Mouse (Mus musculus): Measurements from ENCODE around the gene Ralgps1. TPM values are rescaled to one million over a fixed set of nuclear protein-coding genes. Genes with fewer than 3 reads are reported as not detected.

The Ralgps1 gene
- total RNA-seq (2021): 1 to 10 TPM; 4.1 to 5.8 TPM

DNA sequence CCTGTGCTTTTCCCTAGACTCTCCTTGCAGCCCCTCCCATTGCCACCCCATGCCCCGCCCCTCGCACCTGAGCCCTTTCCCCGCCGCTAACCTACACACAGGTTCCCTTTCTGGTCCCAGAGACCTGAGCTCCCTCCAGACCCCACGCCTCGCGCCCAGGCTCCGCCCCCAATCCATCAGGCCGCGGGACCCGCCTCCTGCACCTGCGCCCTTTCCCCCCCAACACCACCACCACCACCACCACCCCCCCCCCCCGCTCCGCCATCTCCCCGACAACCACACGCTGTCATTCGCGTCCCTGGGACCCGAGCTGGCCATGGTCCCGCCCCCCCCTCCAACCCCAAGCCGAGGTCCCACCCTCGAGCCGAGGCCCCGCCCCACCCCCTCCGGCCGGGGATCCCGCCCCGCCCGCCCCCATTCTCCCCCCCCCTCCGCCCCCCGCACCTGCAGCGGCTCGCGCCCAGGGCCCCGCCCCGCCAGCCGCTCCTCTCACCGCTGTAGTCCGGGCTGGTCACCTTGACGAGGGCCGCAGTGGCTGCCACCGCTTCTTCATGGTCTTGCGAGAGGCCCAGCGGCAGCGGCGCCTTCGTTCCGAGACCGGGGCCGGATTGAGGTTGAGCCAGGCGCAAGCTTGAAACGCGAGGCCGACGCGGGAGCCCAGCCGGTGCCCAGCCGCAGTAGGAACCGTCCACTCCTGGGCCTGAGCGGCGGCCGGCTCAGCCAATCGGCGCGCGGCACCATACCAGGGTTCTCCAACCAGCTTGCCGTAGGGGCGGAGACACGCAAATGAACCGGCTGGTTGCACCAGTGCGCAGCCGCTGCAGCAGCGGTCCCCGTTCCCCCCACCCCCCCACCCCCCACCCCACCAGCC lies at the start of gene Ralgps1:
Gene Ralgps1 (minus strand): TSS at position 710 of the 871 bp plus-strand sequence.
- peak; percentile 95 for DNase-seq (ENCODE audit: low spot score)
- intact Hi-C loops (cut with DNase I): no loop called here

- no peak for DNase-seq (ENCODE audit: low spot score)
- intact Hi-C loops (cut with DNase I): no loop called here
These were observed 46.2 kb upstream of the Ralgps1 start for GRCm38 (mm10) chr2:33417454-33417853.

- intact Hi-C loops (cut with DNase I): no loop called here
- no peak for DNase-seq (ENCODE audit: low spot score)
These were observed 42.7 kb upstream of the Ralgps1 start for GRCm38 (mm10) chr2:33414019-33414418.

GRCm38 (mm10) chr2:33412111-33412510 lies 40.8 kb upstream of the Ralgps1 start:
- intact Hi-C loops (cut with DNase I): no loop called here
- DNase-seq (ENCODE audit: low spot score): no peak

GRCm38 (mm10) chr2:33403511-33404003 lies 32.3 kb upstream of the Ralgps1 start:
- intact Hi-C loops (cut with DNase I): no loop called here
- no peak for DNase-seq (ENCODE audit: low spot score)

DNA sequence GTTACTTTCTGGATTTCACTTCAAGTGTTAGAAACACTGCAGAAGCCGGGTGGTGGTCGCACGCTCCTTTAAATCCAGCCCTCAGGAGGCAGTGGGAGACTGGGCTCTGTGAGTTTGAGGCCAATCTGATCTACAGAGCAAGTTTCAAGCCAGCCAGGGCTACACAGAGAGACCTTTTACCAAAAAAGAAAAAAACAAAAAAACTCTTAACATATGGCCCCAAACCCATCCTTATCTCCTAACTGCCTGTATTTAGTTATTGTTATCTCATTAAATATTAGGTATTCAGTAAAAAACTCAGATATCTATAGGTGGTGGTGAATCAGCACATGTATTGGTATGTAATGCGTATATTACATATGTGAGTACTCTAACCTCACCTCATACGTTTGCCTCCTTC lies 31.4 kb upstream of the Ralgps1 start:
- intact Hi-C loops (cut with DNase I): loop anchor here (1.0 kb wide), 1 partner anchor 248 kb away; no protein-coding TSS in a partner anchor
- DNase-seq (ENCODE audit: low spot score): no peak

DNA sequence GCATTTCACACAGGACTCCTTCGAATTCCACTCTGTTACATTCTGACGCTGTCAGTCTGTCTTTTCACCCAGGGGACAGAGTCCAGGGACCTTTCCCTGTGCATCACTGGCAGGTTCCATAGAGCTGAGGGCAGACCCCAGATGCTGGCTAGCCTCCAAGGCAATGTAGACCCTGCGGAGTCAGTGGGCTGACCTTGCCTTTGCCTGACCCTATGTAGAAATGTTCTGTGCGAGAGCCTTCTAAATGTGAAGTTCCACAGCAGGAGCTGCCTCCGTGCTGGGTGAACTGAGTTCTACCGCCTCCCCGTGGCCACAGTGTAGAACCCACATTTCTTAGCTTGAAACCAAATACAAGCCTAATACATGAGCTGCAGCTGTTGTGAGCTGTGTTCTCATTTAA lies 30.9 kb upstream of the Ralgps1 start:
- intact Hi-C loops (cut with DNase I): loop anchor here (1.0 kb wide), 1 partner anchor 248 kb away; no protein-coding TSS in a partner anchor
- peak; percentile 15 for DNase-seq (ENCODE audit: low spot score)

DNA sequence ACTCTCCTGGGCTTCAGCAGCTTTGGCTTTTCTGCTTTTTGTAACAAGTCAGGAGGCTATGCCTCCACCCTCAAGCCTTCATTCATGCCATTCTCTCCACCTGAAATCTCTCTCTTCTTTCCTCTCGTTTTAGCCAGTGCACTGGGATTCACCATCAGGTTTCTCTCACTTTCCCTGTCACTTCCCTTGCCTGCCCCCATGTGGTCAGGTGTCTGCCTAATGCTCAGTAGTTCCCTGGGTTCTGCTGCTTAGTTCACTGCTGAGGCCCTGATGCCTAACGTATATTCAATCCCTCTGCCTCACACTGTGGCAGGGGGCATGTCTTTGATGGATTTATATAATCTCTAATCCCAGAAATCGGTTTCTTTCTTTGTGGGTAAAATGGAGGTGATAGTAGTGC lies 29.9 kb upstream of the Ralgps1 start:
- intact Hi-C loops (cut with DNase I): no loop called here
- DNase-seq (ENCODE audit: low spot score): no peak

- DNase-seq (ENCODE audit: low spot score): no peak
- intact Hi-C loops (cut with DNase I): no loop called here
These were observed 29.3 kb upstream of the Ralgps1 start for GRCm38 (mm10) chr2:33400541-33400940.

DNA sequence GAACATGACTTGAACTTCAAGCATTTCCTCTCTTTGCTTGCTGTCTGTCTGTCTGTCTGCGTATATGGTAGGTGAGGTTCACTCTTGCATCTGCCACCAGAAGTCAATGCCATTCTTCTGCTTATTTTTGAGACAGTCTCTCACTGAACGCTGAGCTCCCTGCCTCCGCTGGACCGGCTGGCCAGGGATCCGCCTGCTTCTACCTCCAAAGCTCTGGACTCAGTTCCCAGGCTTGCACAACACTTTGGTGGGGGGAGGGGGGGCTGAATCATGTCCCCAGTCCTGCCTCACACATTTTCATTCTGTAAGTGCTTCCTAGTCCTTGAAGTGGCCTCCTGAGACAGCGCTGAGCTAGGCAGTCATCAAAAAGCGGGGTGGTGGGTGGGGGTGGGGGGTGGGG lies 27.8 kb upstream of the Ralgps1 start:
- intact Hi-C loops (cut with DNase I): no loop called here
- DNase-seq (ENCODE audit: low spot score): no peak

- intact Hi-C loops (cut with DNase I): no loop called here
- no peak for DNase-seq (ENCODE audit: low spot score)
These were observed 25.8 kb upstream of the Ralgps1 start for GRCm38 (mm10) chr2:33397036-33397435.

GRCm38 (mm10) chr2:33395053-33395452 lies 23.8 kb upstream of the Ralgps1 start:
- intact Hi-C loops (cut with DNase I): no loop called here
- DNase-seq (ENCODE audit: low spot score): no peak

DNA sequence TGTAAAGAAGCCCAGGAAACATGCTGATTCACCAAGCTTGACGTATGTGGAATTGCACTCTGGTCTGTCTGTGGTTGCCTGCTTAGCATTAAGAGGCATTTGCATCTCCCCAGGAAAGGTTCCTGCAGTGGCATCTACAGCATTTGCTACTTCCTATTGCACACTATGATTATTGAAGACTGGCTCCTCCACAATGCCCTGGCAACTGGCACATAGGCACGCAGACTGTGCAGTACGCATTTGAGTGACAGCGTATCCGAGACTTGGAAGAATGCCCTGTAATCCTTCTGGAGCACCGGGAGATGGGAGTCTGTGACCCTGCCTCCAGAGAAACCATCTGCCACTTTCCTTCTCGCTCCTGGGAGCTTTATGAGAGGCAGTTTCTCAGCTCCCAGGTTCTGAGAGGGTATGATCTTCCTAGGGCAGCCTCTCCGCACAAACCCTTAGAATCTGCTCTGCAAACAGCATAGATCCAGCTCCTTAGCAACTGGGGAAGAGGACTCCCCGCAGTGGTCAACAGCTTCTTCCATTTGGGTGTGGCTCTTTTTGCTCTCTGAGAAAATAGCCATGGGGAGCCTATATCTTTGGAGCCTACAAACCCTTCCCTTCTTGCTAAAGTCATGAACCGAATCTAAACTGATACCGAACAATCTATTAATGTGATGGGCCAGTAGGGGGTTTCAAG lies 22.8 kb upstream of the Ralgps1 start:
- intact Hi-C loops (cut with DNase I): no loop called here
- no peak for DNase-seq (ENCODE audit: low spot score)

DNA sequence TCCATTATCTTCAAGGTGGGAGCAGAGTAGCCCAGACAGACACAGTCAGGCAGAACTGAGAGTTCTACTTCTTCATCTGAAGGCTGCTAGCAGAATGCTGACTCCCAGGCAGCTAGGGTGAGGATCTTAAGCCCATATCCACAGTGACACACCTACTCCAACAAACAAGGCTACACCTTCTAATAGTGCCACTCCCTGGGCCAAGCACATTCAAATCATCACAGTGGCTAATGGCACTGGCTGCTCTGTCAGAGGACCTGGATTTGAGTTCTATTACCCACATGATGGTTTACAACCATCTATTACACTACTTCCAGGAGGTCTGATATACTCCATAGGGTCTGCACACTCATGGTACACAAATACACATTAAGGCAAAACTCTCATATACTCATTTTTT lies 21.7 kb upstream of the Ralgps1 start:
- intact Hi-C loops (cut with DNase I): no loop called here
- DNase-seq (ENCODE audit: low spot score): no peak

- DNase-seq (ENCODE audit: low spot score): no peak
- intact Hi-C loops (cut with DNase I): no loop called here
These were observed 542 bp upstream of the Ralgps1 start for GRCm38 (mm10) chr2:33371648-33372408.

DNA sequence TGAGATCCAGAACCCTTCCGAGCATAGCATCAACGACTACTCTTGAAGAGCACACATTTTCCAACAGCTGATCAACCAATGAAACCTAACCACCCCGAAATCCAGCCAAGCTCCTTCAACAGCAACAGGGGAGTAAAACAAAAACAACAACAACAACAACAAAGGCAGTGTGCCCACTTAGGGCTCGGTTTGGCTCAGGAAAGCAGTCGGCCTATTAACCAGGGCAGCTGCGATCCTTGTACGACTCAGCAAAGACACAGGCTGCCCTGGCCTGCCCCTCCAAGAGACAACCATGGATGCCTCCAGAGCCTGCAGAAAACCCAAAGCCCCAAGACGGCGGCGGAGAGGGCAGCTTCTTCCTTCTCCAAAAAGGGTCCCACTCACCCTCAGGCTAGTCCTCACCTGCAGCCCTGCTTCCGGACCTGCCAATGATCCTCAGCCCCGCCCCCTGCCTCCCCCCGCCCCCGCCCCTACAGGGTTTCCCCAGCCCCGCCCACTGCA lies 960 bp downstream of the Ralgps1 start:
- DNase-seq (ENCODE audit: low spot score): no peak
- intact Hi-C loops (cut with DNase I): no loop called here

DNA sequence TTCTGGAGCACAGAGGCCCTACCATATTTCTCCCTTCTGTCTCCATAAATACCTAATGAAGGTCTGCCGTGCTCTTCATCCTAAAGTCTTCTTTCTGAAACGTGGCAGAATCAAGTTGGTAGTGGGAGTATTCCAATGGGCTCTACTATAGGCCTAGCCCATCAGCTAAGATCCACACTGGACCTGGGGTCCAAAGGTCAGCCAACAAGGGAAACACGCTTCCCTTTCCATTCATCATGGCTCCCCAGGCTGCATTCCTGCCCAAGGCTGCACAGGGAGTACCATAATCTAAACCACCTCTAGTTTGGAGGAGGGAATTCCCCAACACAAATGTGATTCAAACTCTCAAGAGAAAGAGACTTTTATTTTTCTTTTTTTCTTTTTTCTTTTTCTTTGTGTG lies 1.8 kb downstream of the Ralgps1 start:
- DNase-seq (ENCODE audit: low spot score): no peak
- intact Hi-C loops (cut with DNase I): no loop called here

- DNase-seq (ENCODE audit: low spot score): no peak
- intact Hi-C loops (cut with DNase I): no loop called here
These were observed 2.8 kb downstream of the Ralgps1 start for GRCm38 (mm10) chr2:33368486-33368885.

DNA sequence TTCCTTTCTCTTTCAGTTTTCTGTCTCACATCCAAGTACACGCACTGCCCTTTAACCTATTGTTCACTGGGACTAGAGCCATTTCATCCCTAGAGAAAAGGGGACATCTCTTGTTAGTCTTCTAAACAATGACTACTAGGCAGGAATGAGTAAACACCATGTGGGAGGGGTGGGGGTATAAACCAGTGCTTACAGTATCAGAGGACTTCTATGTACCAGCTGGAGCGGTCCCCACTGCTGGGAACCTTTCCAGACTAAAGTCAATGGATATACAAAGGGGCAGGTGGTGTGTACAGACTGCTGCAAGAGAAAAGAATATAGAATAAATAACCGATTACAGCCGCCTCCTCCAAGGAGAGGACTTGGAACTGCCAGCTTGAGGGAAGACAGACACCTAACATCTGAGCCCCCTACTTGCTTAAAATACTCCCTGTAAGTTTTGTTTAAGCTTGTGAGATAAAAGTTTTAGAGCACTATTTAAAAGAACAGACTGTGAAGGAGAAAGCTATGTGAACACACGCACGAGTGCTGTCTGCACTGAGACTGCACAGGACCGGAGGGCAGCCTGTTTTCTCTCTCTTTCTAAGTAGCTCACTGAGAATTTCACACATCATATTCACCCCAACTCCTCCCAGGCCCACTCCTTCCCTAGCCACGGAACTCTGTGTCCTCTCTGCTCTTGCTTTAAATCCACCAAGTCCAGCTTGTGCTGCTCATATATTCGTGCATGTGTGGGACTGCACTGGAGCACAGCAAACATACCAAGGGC lies 5.4 kb downstream of the Ralgps1 start:
- intact Hi-C loops (cut with DNase I): no loop called here
- no peak for DNase-seq (ENCODE audit: low spot score)

Measured in heart, postnatal 25 days (tissue).